Mouse (Mus musculus) kidney, adult 2 months (tissue): ENCODE measurements around the gene Pex7.

ENCODE experiments used
- CTCF ChIP-seq: fragments of 200-500 bp; conservative IDR thresholded peaks from 2 replicates; pipeline ENCODE4 v1.5.1; 2011; ENCODE audit warnings: low read depth, mild to moderate bottlenecking, control low read depth, low read length, moderate library complexity, mixed read lengths; ENCODE audit not compliant: insufficient read depth, insufficient read length
- POLR2A ChIP-seq: fragments of 200-500 bp; IDR thresholded peaks from one replicate; pipeline ENCODE4 v1.6.1; 2011; ENCODE audit warnings: low read depth, low read length, control low read depth

GRCm38 (mm10) chr10:19939282-19939705, 31.8 kb upstream of the Pex7 start:
- TF ChIP-seq CTCF, result no peak
- no peak for TF ChIP-seq POLR2A
